Comparison of ENCODE assay signal across 23 mouse cellular contexts in the genomic region with DNA sequence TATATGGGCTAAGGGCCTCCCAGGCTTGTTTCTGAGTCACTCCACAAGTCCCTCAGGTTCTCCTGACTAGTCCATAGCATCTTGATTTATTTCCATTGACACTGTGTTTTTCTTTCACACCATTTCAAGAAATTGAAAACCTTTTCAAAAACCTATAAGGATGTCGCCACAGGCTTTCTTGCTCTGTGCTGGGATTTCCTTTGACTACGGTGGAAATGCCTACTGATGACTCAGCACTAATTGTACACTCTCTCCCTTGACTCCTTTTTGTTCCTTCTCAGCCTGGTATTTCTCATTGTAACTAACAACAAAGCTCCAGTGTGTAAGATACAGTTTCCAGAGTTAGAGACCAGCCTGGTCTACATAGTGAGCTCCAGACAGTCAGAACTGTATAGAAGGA.
DNase-seq lines count a peak whose midpoint lies in the region; ATAC-seq lines count a peak whose summit lies in the region.
"Had no signal": no experiment of that assay in that cellular context is flagged by ENCODE, and none has a peak within 500 bp of the region (broad histone marks: within the 10 kb centered on the region; RNA-seq: fewer than 3 reads in every experiment).

No protein-coding gene starts in this region.

- no peak overlapping the region for H3K27ac ChIP-seq in forebrain, embryonic 14.5 days (ENCODE audit: low read depth, low read length)
- H3K27ac ChIP-seq in forebrain, embryonic 10.5 days, result no peak overlapping the region
- no peak overlapping the region for H3K27ac ChIP-seq in midbrain, embryonic 14.5 days (replicated peaks; ENCODE audit: low read depth, low read length)
- no peak overlapping the region for H3K27ac ChIP-seq in midbrain, embryonic 10.5 days (replicated peaks)
- H3K27ac ChIP-seq: intestine, embryonic 15.5 days had no signal

- H3K27me3 ChIP-seq in forebrain, embryonic 14.5 days (replicated peaks; ENCODE audit: control insufficient read depth, insufficient read depth, low read length), result no peaks in the 10 kb centered on the region
- H3K27me3 ChIP-seq in forebrain, embryonic 10.5 days (ENCODE audit: poor library complexity, severe bottlenecking), result no peaks in the 10 kb centered on the region
- H3K27me3 ChIP-seq in midbrain, embryonic 14.5 days (ENCODE audit: control insufficient read depth, insufficient read depth, low read length), result no peaks in the 10 kb centered on the region
- no peaks in the 10 kb centered on the region for H3K27me3 ChIP-seq in midbrain, embryonic 10.5 days (ENCODE audit: low read depth, poor library complexity, severe bottlenecking)
- H3K27me3 ChIP-seq: intestine, embryonic 15.5 days; megakaryocyte, embryonic 14.5 days; Patski had no signal

- WGBS in forebrain, embryonic 14.5 days, result 31% methylated on average over 2 of the region's 2 CpGs
- WGBS in forebrain, embryonic 10.5 days, result 67% methylated on average over 2 of the region's 2 CpGs
- WGBS in midbrain, embryonic 14.5 days, result 51% methylated on average over 2 of the region's 2 CpGs
- WGBS in midbrain, embryonic 10.5 days, result 69% methylated on average over 2 of the region's 2 CpGs

- no peak; the same call in 1 of the 2 replicates for ATAC-seq in forebrain, embryonic 14.5 days
- ATAC-seq in midbrain, embryonic 14.5 days (ENCODE audit: low FRiP score, low TSS enrichment), result no peak
- peak; percentile 53 to 65 for ATAC-seq in hematopoietic stem cell, adult 5-6 weeks (replicated peaks in 1 of 2; ENCODE audit: insufficient read depth in 1 of 2, low FRiP score in 2 of 2, low TSS enrichment in 1 of 2, low read depth in 1 of 2, poor library complexity in 2 of 2, severe bottlenecking in 2 of 2)
- ATAC-seq: intestine, embryonic 15.5 days; Patski had no signal

- H3K4me3 ChIP-seq in forebrain, embryonic 14.5 days (ENCODE audit: low read depth, low read length), result no peak overlapping the region
- no peak overlapping the region for H3K4me3 ChIP-seq in forebrain, embryonic 10.5 days
- no peak overlapping the region for H3K4me3 ChIP-seq in midbrain, embryonic 14.5 days (replicated peaks; ENCODE audit: low read depth, low read length)
- no peak overlapping the region for H3K4me3 ChIP-seq in midbrain, embryonic 10.5 days
- H3K4me3 ChIP-seq: intestine, embryonic 15.5 days; megakaryocyte, embryonic 14.5 days had no signal

- no peaks in the 10 kb centered on the region for H3K36me3 ChIP-seq in forebrain, embryonic 14.5 days (ENCODE audit: control insufficient read depth, insufficient read depth, low read length)
- no peaks in the 10 kb centered on the region for H3K36me3 ChIP-seq in forebrain, embryonic 10.5 days (replicated peaks)
- no peaks in the 10 kb centered on the region for H3K36me3 ChIP-seq in midbrain, embryonic 14.5 days (ENCODE audit: control insufficient read depth, insufficient read depth, low read length)
- no peaks in the 10 kb centered on the region for H3K36me3 ChIP-seq in midbrain, embryonic 10.5 days
- H3K36me3 ChIP-seq: intestine, embryonic 15.5 days had no signal

- H3K4me1 ChIP-seq in forebrain, embryonic 14.5 days (ENCODE audit: control insufficient read depth, insufficient read depth, low read length), result peaks cover 3% of the 10 kb centered on the region
- H3K4me1 ChIP-seq in forebrain, embryonic 10.5 days, result peaks cover 16% of the 10 kb centered on the region
- H3K4me1 ChIP-seq in midbrain, embryonic 14.5 days (ENCODE audit: control insufficient read depth, insufficient read depth, low read length), result no peaks in the 10 kb centered on the region
- peaks cover 8% of the 10 kb centered on the region for H3K4me1 ChIP-seq in midbrain, embryonic 10.5 days
- H3K4me1 ChIP-seq: intestine, embryonic 15.5 days; megakaryocyte, embryonic 14.5 days had no signal

- H3K9me3 ChIP-seq in forebrain, embryonic 14.5 days (replicated peaks; ENCODE audit: control insufficient read depth, low read length), result no peaks in the 10 kb centered on the region
- no peaks in the 10 kb centered on the region for H3K9me3 ChIP-seq in forebrain, embryonic 10.5 days
- no peaks in the 10 kb centered on the region for H3K9me3 ChIP-seq in midbrain, embryonic 14.5 days (ENCODE audit: control insufficient read depth, low read length)
- no peaks in the 10 kb centered on the region for H3K9me3 ChIP-seq in midbrain, embryonic 10.5 days (replicated peaks)
- H3K9me3 ChIP-seq: intestine, embryonic 15.5 days; megakaryocyte, embryonic 14.5 days had no signal

- peak; percentile 22 for DNase-seq in forebrain, embryonic 14.5 days (ENCODE audit: low spot score)
- no peak for DNase-seq in forebrain, embryonic 10.5 days (ENCODE audit: extremely low spot score, low spot score)
- DNase-seq in midbrain, embryonic 14.5 days, result peak; percentile 30
- DNase-seq in midbrain, embryonic 10.5 days (ENCODE audit: low spot score), result no peak
- peak; percentile 54 for DNase-seq in adipocyte (ENCODE audit: low spot score)
- DNase-seq in lung, postnatal 4 days, result no peak
- DNase-seq: adrenal gland, postnatal 10 days; B cell, adult 2 months; cerebellum, adult 11 months; cerebellum, postnatal 10 days; gastrocnemius, postnatal 10 days; heart, adult 11 months; heart, postnatal 36 days; kidney, postnatal 36 days; layer of hippocampus, adult 9-11 months; lung, adult 18-20 months; lung, postnatal 14 days; right cerebral cortex, postnatal 4 days had no signal

- H3K9ac ChIP-seq in forebrain, embryonic 14.5 days (ENCODE audit: low read length), result no peak overlapping the region
- no peak overlapping the region for H3K9ac ChIP-seq in midbrain, embryonic 14.5 days (replicated peaks; ENCODE audit: low read length)
- H3K9ac ChIP-seq: intestine, embryonic 15.5 days had no signal

- no peak overlapping the region for H3K4me2 ChIP-seq in forebrain, embryonic 14.5 days (ENCODE audit: low read length)
- no peak overlapping the region for H3K4me2 ChIP-seq in midbrain, embryonic 14.5 days (ENCODE audit: low read length)
- H3K4me2 ChIP-seq: intestine, embryonic 15.5 days; liver, embryonic 11.5 days had no signal

Comparison
In these comparisons a context has a peak if more than half of its experiments do, and no peak if none do; other contexts are left out.
1. DNase-seq: peak in forebrain, embryonic 14.5 days (single experiment), midbrain, embryonic 14.5 days (single experiment) and adipocyte (single experiment); none in forebrain, embryonic 10.5 days (single experiment), midbrain, embryonic 10.5 days (single experiment) and lung, postnatal 4 days (0 of 2).
2. ATAC-seq: peak in hematopoietic stem cell, adult 5-6 weeks (2 of 2); none in forebrain, embryonic 14.5 days (single experiment) and midbrain, embryonic 14.5 days (single experiment).